Mouse (Mus musculus) liver, adult 2 months (tissue): ENCODE data around the gene Kdm5b.

ENCODE experiments used
- CTCF ChIP-seq: fragments of 200-500 bp; IDR thresholded peaks from 2 replicates; pipeline ENCODE4 v1.5.1; 2011; ENCODE audit warnings: low read depth, low read length, control low read depth
- POLR2A ChIP-seq: fragments of 200-500 bp; IDR thresholded peaks from 2 replicates; pipeline ENCODE4 v1.6.1; 2011; ENCODE audit warnings: low read length, control low read depth; ENCODE audit not compliant: insufficient read depth; ENCODE audit errors: extremely low read depth

GRCm38 (mm10) chr1:134559976-134560375 lies at the start of gene Kdm5b:
- no peak for TF ChIP-seq CTCF
- TF ChIP-seq POLR2A, result peak; percentile 88
